In genomic region chr9:120577133-120577651, GRCm38 (mm10) we compare ENCODE assay signal across 8 mouse cellular contexts. TPM values are rescaled to one million over a fixed set of nuclear protein-coding genes. Genes with fewer than 3 reads are reported as not detected.
A peak's percentile ranks its signal among the peaks of the same experiment; 100 is the strongest.
DNase-seq lines count a peak whose midpoint lies in the region; ATAC-seq lines count a peak whose summit lies in the region.

No protein-coding gene starts in this region.

- peak overlapping the region; percentile 67 for H3K4me3 ChIP-seq in hindbrain, embryonic 14.5 days (replicated peaks; ENCODE audit: low read length)

- H3K4me2 ChIP-seq in hindbrain, embryonic 14.5 days (replicated peaks), result peak overlapping the region; percentile 83

- peaks cover 12% of the 10 kb centered on the region for H3K4me1 ChIP-seq in hindbrain, embryonic 14.5 days (replicated peaks; ENCODE audit: control insufficient read depth, insufficient read depth, low read length)

- no peaks in the 10 kb centered on the region for H3K9me3 ChIP-seq in hindbrain, embryonic 14.5 days (ENCODE audit: control insufficient read depth, low read length)

- under 1% methylated on average over 43 of the region's 43 CpGs for WGBS in hindbrain, embryonic 14.5 days

- peaks cover 42% of the 10 kb centered on the region for H3K36me3 ChIP-seq in hindbrain, embryonic 14.5 days (replicated peaks; ENCODE audit: control insufficient read depth, insufficient read depth)

- H3K27me3 ChIP-seq in hindbrain, embryonic 14.5 days (ENCODE audit: control insufficient read depth, insufficient read depth, low read length), result no peaks in the 10 kb centered on the region

- peak overlapping the region; percentile 71 for H3K9ac ChIP-seq in hindbrain, embryonic 14.5 days

- peak; percentile 93 for ATAC-seq in hindbrain, embryonic 14.5 days (ENCODE audit: low FRiP score)

- H3K27ac ChIP-seq in hindbrain, embryonic 14.5 days, result peak overlapping the region; percentile 60; the same call in 1 of the 2 replicates

- peak; percentile 96 for DNase-seq in NIH3T3 (ENCODE audit: low read depth)
- DNase-seq in cerebellum, postnatal 10 days, result peak; percentile 87 to 92
- peak; percentile 70 to 78 for DNase-seq in frontal cortex, postnatal 14 days (ENCODE audit: low spot score in 2 of 2)
- peak; percentile 95 for DNase-seq in hindbrain, embryonic 14.5 days (ENCODE audit: low spot score)
- peak; percentile 78 to 83 for DNase-seq in layer of hippocampus, postnatal 36 days
- peak; percentile 94 for DNase-seq in lung, postnatal 36 days
- peak; percentile 99 for DNase-seq in retina, postnatal 1 day
- peak; percentile 51 to 83 for DNase-seq in urinary bladder, adult 18-20 months (ENCODE audit: low spot score in 2 of 2)

RNA-seq across cellular contexts. Expression of gene Rpl14, which starts 5.9 kb away (rescaled TPM):
- 478 and 522 TPM in 2 replicates for polyA plus RNA-seq in hindbrain, embryonic 14.5 days (2014; fragmentation: Nextera tagmentation; extraction: Ambion mirVana)
- total RNA-seq in layer of hippocampus, postnatal 36 days (2021), result 100 to 1,000 TPM; 302 to 311 TPM

RNA-seq across cellular contexts. Expression of gene Entpd3, which starts 37.6 kb away (rescaled TPM):
- polyA plus RNA-seq in hindbrain, embryonic 14.5 days (2014; fragmentation: Nextera tagmentation; extraction: Ambion mirVana), result 4.3 and 4.4 TPM in 2 replicates
- total RNA-seq in layer of hippocampus, postnatal 36 days (2021), result 1 to 10 TPM; 7.0 to 7.4 TPM

Comparison
In these comparisons a context has a peak if more than half of its experiments do, and no peak if none do; other contexts are left out.
1. Peak in every context shown above with its lines: DNase-seq, ATAC-seq, H3K4me3 ChIP-seq and H3K27ac ChIP-seq.